Mouse (Mus musculus): ENCODE results near the gene Pmel.
"Not testable (repeated sequence)": the region's sequence is repeated elsewhere in the genome, so short reads cannot be mapped to it uniquely, and the experiment has no call there.

Pmel gene

GRCm38 (mm10) chr10:128702328-128703007, 1.5 kb upstream of the Pmel start:
- no peak for DNase-seq (ENCODE audit: low spot score in 2 of 2)

DNA sequence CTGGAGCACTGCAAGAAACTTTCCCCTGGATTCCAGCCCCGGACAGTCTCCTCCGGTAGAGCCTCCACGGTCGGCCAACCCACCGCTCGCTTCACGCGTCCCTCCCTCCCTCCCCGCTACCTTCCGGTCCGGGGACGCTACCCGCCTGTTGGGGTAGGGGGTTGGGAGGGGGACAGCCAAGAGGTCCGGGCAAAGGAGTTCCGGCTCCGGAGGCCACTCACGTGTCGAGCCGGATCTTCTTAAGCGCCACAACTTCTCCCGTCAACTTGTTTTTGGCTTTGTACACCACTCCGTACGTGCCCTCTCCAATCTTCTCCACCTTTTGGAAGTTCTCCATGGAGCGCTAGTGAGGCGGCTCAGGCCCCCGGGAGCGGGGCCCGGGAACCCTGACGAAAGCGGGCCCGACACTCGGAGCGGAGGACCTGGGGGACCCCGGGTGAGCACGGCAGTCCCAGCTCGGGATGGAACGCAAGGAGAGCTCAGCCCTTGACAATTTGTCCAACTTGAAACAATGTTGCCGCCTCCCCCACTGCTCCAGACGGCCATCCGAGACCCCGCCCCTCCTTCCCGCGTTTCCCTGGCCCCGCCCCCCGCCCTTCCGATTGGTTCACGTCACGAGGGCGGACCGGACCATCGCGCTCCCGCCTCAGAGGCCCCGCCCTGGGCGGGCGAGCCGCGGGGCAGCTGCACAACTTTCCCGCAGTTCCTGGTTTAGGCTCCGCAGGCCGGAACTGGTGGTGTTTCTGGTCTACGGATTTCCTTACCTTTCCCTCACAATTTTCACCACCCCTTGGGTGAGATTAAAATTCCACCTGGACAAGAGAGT, 709 bp downstream of the Pmel start, which contains the start of gene Cdk2:
TSS of gene Cdk2 (minus strand) at position 541 of the 826 bp plus-strand sequence.
- peak; percentile 59 to 69 for DNase-seq (ENCODE audit: low spot score in 2 of 2)

DNA sequence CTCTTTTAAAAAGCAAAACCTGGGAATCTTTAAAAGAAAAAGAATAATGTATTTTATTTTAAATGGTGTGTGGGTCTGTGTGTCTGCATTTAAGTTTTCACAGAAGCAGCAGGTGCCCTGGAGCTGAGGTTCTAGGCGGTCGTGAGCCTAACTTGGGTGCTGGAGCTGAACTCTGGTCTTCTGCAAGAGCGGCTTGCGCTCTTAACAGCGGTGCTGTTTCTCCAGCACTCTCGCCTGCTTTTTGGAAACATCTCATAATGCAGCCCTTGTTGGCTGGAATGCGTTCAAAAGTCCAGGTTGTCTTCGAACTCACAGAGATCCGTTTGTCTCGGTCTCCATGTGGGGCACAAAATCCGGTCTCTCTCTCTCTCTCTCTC, 1.3 kb downstream of the Pmel start:
- DNase-seq (ENCODE audit: low spot score in 2 of 2), result no peak

DNA sequence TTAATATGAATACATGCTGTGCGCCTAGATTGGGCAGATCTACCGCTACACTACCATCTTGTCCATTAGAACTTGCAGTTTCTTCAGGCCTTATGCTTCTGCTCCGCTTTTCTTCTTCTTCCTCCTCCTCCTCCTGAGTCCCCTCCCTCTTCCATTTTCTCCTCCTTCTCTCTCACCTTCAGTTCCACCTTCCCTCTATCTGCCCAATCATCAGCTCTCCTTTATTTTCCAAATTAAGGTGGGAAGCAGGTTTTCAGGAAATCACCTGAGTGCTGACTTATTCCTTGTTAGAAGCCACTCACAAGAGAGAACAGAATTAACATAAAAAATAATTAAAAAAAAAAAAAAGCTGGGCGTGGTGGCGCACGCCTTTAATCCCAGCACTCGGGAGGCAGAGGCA, 7.3 kb downstream of the Pmel start:
- not testable (repeated sequence) for DNase-seq (ENCODE audit: low spot score in 2 of 2)

DNA sequence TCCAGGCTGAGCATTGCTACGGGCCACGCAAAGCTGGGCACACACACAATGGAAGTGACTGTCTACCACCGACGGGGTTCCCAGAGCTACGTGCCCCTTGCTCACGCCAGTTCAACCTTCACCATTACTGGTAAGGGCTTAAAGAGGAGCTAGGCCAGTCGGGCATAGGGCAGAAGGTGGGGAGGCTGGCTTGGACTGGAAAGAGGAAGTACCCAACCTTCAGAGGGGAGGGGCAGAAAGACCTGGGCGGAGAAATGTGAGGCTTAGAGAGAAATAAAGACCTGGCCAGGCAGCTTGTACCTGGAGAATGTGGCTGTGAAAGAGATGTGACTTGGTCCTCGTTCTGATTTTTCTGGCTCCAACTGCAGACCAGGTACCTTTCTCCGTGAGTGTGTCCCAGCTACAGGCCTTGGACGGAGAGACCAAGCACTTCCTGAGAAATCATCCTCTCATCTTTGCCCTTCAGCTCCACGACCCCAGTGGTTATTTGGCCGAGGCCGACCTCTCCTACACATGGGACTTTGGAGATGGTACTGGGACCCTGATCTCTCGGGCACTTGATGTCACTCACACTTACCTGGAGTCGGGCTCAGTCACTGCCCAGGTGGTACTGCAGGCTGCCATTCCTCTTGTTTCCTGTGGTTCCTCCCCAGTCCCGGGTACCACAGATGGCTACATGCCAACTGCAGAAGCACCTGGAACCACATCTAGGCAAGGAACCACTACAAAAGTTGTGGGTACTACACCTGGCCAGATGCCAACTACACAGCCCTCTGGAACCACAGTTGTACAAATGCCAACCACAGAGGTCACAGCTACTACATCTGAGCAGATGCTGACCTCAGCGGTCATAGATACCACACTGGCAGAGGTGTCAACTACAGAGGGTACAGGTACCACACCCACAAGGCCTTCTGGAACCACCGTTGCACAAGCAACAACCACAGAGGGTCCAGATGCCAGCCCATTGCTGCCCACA, 11.9 kb downstream of the Pmel start:
- no peak for DNase-seq (ENCODE audit: low spot score in 2 of 2)

DNA sequence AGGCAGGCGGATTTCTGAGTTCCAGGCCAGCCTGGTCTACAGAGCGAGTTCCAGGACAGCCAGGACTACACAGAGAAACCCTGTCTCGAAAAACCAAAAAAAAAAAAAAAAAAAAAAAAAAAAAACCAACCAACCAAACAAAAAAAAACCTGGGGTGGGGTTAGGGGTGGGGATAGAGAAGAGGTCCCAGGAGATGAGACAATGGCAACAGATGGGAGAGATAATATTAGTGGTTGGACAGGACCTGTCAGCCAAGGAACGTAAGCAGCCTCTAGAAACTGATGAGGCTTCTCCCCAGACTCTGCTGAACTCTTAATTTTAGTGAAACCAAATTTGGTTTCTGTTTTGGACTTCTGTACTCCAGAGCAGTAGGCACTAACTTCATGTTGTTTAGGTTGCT, 21.5 kb downstream of the Pmel start:
- DNase-seq (ENCODE audit: low spot score in 2 of 2), result not testable (repeated sequence)

DNA sequence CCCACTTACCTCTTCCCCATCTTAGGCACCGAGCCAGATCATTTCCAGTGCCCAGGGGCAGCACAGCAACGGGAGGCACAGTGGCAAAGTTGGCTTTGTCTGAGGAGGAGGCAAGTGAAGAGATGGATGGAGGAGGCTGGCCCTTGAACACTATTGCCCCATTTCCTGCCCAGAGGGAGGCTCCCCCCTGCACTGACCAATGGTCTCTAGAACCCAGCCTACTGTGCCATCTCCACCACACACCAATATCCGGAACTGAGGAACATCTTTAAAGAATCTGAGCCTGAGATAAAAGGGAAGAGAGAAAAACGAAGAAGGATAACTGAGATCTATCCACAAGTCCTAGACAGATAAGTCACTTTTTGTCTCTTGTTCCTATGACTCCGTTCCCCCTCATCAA, 24.1 kb downstream of the Pmel start:
- no peak for DNase-seq (ENCODE audit: low spot score in 2 of 2)

- peak; percentile 39 to 43 for DNase-seq (ENCODE audit: low spot score in 2 of 2)
Measured at GRCm38 (mm10) chr10:128731002-128731433, 27.0 kb downstream of the Pmel start.

- DNase-seq (ENCODE audit: low spot score in 2 of 2), result no peak
Measured at GRCm38 (mm10) chr10:128731992-128732391, 28.0 kb downstream of the Pmel start.

- no peak for DNase-seq (ENCODE audit: low spot score in 2 of 2)
Measured at GRCm38 (mm10) chr10:128737435-128737834, 33.4 kb downstream of the Pmel start.

DNA sequence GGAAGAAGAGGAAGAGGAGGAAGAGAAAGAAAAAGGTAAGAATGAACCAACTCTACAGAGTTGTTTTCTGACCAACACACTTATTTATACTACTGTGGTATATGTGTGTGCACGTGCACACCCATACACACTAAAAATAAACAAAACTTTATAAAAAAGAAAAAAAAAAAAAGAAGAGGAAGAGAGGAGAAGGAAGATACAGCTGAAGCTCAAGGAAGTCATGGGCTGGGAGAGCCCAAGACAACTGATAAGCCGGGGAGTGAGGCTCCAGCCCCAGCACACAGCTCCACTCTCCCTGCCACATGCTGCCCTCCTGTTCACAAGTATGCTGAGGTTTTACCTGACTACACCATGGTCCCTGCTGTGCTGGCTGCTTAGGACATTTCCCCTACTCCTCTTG, 36.3 kb downstream of the Pmel start:
- DNase-seq (ENCODE audit: low spot score in 2 of 2), result no peak

DNA sequence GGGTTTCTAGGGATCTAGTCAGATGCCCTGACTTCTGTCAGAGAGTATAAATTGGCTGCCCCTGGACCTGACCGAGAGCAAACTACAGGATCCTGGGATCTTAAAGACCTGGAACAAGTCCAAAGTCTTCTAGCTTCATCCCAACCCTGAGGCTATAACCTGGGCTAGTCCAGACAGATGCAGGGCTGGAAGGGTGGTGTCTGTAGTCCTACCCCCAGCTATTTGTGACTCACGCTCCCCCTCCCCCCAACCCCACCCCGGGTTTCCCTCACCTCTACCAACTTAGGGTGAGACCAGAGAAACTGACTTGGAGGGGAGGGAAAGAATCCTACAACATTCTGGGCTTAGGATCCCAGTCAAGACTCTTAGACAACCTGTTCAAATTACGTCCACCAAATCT, 38.6 kb downstream of the Pmel start:
- DNase-seq (ENCODE audit: low spot score in 2 of 2), result no peak

- no peak for DNase-seq (ENCODE audit: low spot score in 2 of 2)
Measured at GRCm38 (mm10) chr10:128743235-128743634, 39.2 kb downstream of the Pmel start.

DNA sequence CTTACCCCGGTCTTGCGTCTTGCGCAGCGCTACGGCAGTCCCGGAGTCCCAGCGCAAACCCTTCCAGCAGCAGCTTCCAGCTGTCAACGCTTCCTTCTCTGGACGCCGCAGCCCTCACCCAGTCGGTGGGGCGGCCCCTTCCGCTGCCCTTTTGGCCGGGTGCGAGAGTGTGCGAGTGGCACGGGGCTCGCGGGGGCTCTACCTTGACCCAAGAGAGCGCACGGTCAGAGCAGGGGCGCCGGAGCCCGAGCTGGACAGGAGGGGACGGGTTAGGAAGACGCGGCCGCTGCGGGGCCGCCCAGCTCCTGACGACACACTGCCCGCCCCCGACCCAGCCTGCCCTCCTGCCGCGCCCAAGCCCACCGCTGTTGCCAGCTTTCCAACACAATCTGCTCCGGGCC, 39.8 kb downstream of the Pmel start:
- DNase-seq (ENCODE audit: low spot score in 2 of 2), result peak; percentile 17 to 20

DNA sequence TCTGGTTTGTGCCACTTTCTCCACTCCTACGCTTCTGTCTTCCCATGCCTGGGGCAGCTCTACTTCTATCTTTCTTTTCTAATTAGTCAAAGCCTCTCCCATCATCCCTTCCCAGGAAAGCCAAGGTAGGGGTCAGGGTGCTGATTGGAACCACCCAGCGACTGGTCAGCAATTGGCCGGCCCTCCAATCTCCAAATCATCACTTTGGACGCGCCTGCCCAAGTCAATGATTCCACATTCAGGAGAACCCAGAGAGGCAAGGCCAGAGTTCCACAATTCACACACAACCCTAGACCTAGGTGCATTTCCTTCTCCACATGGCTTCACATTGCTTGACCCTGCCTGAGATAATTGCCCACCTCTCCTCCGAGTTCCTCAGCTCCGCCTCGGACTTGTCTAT, 40.2 kb downstream of the Pmel start:
- DNase-seq (ENCODE audit: low spot score in 2 of 2), result no peak

DNA sequence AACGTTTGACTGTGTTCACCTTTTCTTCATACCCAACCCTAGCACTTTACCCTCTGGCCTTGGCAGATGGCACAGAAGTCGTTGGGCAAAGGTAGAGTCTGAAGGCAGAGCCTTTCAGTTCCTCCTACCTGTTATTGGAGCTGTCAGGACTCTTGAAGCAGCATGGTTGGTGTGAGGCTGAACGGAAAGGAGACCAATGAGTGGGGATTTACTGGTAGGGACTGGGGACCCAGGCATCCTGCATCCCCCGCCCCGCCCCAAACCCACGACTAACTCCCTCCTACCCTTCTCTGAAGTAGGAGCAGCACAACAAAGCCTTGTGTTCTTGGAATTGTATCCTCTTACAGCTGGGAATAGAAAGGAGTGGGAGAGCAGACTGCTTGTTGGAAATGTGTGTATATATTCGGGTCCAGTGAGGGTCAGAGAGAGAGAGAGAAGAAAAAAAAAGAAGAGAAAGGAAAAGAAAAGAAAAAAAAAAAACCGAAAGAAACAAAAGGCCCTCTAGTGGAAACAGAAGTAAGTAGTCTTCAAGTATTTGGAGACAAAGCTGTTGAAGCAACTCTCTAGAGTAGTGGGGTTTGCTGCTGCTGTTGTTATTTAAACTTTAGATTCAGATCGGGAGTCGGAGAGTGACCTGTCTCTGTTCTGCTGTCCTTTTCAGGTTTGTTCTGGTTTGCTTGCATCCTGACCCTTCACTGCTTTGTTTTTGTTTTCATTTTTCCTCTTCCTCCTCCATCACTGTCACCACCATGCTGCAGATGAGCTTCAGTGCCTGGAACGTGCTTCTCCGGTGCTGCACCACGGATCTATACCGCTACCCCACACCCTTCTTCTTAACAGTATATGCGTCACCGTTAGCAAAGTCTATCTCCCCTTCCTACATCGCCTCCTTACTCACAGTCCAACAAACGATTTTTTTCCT, 40.9 kb downstream of the Pmel start, which contains the start of gene Dgka:
TSS of gene Dgka (minus strand) at position 176 of the 922 bp plus-strand sequence.
- no peak for DNase-seq (ENCODE audit: low spot score in 2 of 2)

DNA sequence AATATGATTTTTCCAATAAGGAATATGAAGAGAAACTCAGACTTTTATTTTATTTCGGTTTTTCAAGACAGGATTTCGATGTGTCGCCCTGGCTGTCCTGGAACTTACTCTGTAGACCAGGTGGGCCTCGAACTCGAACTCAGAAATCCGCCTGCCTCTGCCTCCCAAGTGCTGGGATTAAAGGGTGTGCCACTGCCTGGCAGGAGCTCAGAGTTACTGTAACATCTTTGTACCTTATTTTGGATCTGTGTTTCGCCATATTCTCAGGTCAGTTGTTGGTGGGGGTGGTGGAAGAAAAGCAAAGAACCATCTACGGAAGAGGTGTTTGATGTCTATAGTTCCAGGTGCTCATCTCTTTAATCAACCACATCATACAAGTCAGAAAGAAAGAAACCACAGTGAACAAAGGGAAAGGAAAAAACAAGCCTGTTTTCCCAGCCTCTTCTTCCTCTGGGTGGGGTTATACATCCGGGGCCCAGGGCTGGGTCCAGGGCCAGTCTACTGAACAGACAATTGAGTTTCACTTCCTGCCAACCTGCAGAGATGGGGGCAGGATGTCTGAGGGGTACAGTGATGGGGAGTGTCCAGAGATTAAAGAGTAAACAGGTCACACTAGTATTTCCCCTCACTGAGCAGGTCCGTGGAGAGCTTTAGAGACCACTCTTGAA, 42.1 kb downstream of the Pmel start:
- no peak for DNase-seq (ENCODE audit: low spot score in 2 of 2)

DNA sequence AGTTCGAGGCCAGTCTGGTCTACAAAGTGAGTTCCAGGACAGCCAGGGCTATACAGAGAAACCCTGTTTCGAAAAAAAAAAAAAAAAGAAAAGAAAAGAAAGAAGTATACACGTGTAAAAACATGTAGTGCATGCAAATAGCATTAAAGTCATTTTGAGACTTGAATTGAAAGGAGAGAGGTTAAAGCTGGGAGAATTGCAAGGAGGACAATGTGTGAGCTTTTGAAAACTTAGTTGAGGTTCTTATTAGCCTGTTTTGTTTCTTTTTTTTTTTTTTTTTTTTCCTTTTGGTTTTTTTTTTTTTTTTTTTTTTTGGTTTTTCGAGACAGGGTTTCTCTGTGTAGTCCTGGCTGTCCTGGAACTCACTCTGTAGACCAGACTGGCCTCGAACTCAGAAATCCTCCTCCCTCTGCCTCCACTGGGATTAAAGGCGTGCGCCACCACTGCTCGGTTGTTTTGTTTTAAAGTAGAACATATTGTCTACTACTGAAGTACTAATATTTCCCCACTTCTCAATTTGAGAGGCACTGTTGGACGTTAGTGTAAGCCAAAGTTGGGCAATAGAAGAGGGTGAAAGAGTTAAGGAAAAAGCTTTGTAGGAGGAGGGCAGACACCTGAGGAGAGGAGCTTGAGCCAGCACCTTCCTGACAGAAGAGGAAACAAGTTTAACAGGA, 43.1 kb downstream of the Pmel start:
- DNase-seq (ENCODE audit: low spot score in 2 of 2), result no peak

DNA sequence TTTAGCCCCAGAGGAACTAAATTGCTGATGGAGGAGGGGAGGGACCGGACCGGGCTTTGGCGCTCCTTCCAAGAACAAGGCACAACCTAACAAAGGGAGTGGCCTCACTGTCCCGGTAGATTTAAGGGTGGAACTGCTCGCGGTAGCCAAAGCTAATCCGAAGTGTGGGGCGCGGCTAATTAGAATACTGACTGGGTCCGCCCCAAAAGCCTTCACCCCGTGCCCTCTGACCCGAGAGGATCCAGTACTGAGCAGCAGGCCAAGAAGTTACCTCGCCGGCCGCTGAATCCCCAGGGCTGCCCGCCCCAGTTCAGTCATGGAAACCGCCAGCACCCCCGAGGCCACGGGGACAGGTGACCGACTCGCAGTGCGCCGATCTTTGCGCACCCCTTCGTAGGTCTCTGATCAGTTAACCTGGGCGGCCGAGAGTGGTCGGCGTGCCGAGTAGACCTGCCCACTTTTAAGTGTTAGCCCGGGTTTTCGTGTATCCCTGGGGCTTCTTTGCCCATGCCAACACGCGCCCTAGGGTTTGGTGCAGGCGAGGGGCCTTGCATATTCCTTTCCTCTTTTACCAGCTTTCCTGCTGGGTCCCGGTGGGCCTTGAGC, 43.8 kb downstream of the Pmel start, which contains the start of gene Pym1:
TSS of gene Pym1 (plus strand) at position 244 of the 606 bp plus-strand sequence.
- DNase-seq (ENCODE audit: low spot score in 2 of 2), result peak; percentile 37 to 44
